Mouse (Mus musculus) limb, embryonic 12.5 days (tissue): ENCODE data around the gene Prps2. TPM values are rescaled to one million over a fixed set of nuclear protein-coding genes. Genes with fewer than 3 reads are reported as not detected.
"Not testable (repeated sequence)": the region's sequence is repeated elsewhere in the genome, so short reads cannot be mapped to it uniquely, and the experiment has no call there.

Source experiments
- ATAC-seq: fragments of 200-750 bp; cut with Nextera tagmentation; 2 replicates; pipeline ENCODE4 v1.8.0; 2017; ENCODE audit warnings: low read depth, moderate TSS enrichment; ENCODE audit not compliant: insufficient number of reproducible peaks, insufficient read depth, low FRiP score, low TSS enrichment
- H3K27ac ChIP-seq: fragments of 300-500 bp; sonication (generic); 2 replicates; pipeline ENCODE4 v1.5.1; 2016; ENCODE audit warnings: mild to moderate bottlenecking, moderate library complexity
- H3K27me3 ChIP-seq: fragments of 300-500 bp; sonication (generic); 2 replicates; pipeline ENCODE4 v1.6.1; 2016; ENCODE audit warnings: mild to moderate bottlenecking, moderate library complexity
- H3K36me3 ChIP-seq: fragments of 300-500 bp; sonication (generic); 2 replicates; pipeline ENCODE4 v1.6.1; 2016; ENCODE audit warnings: mild to moderate bottlenecking, moderate library complexity
- H3K4me1 ChIP-seq: fragments of 300-500 bp; sonication (generic); replicated peaks from 2 replicates; pipeline ENCODE4 v1.6.1; 2016
- H3K4me2 ChIP-seq: fragments of 300-500 bp; sonication (generic); 2 replicates; pipeline ENCODE4 v1.6.1; 2016; ENCODE audit warnings: mild to moderate bottlenecking, moderate library complexity
- H3K4me3 ChIP-seq: fragments of 300-500 bp; sonication (generic); replicated peaks from 2 replicates; pipeline ENCODE4 v1.5.1; 2016; ENCODE audit warnings: mild to moderate bottlenecking
- H3K9ac ChIP-seq: fragments of 300-500 bp; sonication (generic); replicated peaks from 2 replicates; pipeline ENCODE4 v1.6.1; 2016; ENCODE audit warnings: mild to moderate bottlenecking, moderate library complexity
- H3K9me3 ChIP-seq: fragments of 300-500 bp; sonication (generic); 2 replicates; pipeline ENCODE4 v1.6.1; 2016; ENCODE audit warnings: mild to moderate bottlenecking, moderate library complexity
- WGBS: fragments of 180-500 bp; shearing (Covaris S2); methylation state at CpG from one replicate; pipeline ENCODE4 v1.1.7; 2016; 5-methylcytosine and 5-hydroxymethylcytosine counted together
- polyA plus RNA-seq: library from polyadenylated mRNA; unstranded; fragments of >200 nt; fragmentation: Nextera tagmentation; extraction: Ambion mirVana; gene quantifications from 2 replicates; pipeline ENCODE4 v1.2.1, GENCODE M21; 2016

Prps2 gene
- 11.7 and 12.7 TPM in 2 replicates for polyA plus RNA-seq

DNA sequence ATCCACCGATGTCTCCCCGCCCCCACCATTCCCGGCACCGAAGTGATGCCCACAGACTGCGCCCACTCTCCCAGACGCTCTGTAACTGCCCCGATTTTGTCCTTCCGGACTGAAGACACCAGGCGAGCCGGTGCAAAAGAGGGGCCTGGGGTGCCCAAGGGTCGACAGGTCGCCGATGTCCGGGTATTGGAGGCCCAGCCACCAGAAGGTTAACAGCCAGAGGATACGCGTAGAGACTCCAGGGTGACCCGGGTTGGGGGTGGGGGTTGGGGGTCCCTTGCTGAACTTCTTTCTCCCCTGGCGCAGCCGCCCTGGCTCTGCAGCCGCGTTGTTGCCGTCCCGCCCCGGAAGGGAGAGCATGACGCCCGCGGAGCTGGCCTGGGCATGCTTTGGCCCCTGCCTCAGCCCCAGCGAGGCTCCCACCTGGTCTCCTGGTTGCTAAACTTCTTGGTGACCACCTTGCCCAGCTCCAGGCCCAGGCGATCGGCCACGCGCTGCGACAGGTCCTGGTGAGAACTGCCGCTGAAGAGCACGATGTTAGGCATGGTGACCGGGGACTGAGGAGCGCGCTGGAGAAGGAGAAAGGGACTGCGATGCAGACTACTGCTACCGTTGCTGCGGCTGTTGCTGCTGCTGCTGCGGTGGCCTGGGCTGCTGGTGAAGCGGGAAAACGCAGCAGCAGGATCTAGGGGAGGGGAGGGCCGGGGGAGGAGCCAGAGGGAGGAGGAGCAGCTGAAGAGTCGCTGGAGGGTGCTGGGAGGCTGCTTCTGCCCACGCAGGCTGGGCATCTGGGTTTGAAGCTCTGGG is at the start of gene Prps2:
Gene Prps2 (minus strand): TSS at position 703 of the 807 bp plus-strand sequence.
- Histone ChIP-seq H3K9me3 (no peaks in the 10 kb centered on the region), H3K4me2 (peak within 1 kb of the TSS; percentile 65), H3K27me3 (peaks cover 52% of the 10 kb centered on the region), H3K4me1 (no peaks in the 10 kb centered on the region), H3K27ac (0 out of 2 replicates have a peak within 1 kb of the TSS, but pooled peaks have one; percentile 53), H3K4me3 (peak within 1 kb of the TSS; percentile 56), H3K9ac (peak within 1 kb of the TSS; percentile 70), H3K36me3 (no peaks in the 10 kb centered on the region)
- peak; percentile 92 for ATAC-seq
- 23% methylated on average over 43 of the region's 47 CpGs for WGBS

DNA sequence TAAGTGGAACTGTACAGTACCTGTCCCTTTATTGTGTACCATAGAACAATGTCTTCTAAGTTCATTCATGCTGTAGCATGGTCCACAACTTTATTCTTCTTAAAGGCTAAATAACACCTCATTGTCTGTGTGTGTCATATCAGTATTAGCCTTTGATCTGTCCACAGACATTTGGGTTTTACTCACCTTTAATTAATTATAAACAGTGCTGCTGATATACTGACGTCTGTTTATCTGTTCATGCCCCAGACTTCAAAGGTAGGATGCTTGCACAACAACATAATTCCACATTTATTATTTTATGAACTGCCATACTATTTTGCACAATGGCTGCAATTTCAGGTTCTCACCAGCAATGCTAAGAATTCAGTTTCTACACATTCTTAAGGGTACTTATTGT is 35.1 kb upstream of the Prps2 start:
- WGBS, result 35% methylated on average over 1 of the region's 1 CpGs
- H3K4me1 ChIP-seq, result no peaks in the 10 kb centered on the region
- no peaks in the 10 kb centered on the region for H3K36me3 ChIP-seq
- peaks cover 15% of the 10 kb centered on the region for H3K27me3 ChIP-seq
- H3K9me3 ChIP-seq, result no peaks in the 10 kb centered on the region
- H3K9ac ChIP-seq, result no peak overlapping the region
- no peak overlapping the region for H3K27ac ChIP-seq
- ATAC-seq, result no peak
- no peak overlapping the region for H3K4me3 ChIP-seq
- no peak overlapping the region for H3K4me2 ChIP-seq

DNA sequence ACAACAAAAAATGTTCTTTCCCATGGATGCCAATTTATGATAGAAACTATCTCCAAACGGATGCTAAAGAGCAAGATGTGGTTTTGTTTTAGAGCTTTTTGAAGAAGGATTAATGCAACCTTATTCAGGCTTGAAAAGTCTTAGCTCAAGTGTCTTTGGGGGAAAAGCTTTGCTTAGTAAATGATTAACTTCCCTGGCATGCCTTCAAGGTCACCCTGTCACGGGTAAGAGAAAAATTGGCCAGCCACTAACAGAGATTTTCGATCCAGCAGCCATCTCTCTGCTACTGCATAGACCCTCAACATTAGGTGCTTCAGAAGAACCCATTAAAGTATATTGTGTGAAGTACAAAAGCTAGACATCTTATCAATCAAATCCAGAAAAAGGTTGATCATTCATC is 12.4 kb upstream of the Prps2 start:
- Histone ChIP-seq H3K27me3 (peaks cover 32% of the 10 kb centered on the region), H3K4me2 (no peak overlapping the region), H3K9me3 (no peaks in the 10 kb centered on the region), H3K36me3 (no peaks in the 10 kb centered on the region), H3K4me3 (no peak overlapping the region), H3K4me1 (no peaks in the 10 kb centered on the region), H3K27ac (no peak overlapping the region), H3K9ac (no peak overlapping the region)
- no peak for ATAC-seq
- 63% methylated on average over 3 of the region's 3 CpGs for WGBS

DNA sequence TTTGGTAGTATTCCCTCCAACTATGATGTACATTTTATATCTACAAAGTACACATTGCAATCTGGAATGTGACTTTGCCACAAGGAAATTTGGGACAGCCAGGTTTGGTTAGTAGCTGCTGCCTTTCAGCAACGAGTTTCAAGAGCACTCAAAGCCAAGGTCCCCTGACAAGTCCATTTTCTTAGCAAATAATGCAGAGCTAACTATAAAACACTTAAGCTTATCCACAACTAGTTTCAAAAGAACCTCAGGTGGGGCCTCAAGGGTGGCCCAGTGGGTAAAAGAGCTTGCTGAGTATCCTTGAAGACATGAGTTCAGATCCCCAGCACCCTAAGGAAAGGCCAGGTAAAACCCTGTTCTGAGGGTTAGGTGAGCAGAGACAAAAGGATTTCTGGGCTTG is 4.1 kb upstream of the Prps2 start:
- no peak overlapping the region for H3K4me3 ChIP-seq
- no peak for ATAC-seq
- WGBS, result 55% methylated on average over 1 of the region's 1 CpGs
- H3K27ac ChIP-seq, result no peak overlapping the region
- no peaks in the 10 kb centered on the region for H3K9me3 ChIP-seq
- no peaks in the 10 kb centered on the region for H3K36me3 ChIP-seq
- H3K4me1 ChIP-seq, result no peaks in the 10 kb centered on the region
- H3K4me2 ChIP-seq, result no peak overlapping the region
- peaks cover 35% of the 10 kb centered on the region for H3K27me3 ChIP-seq
- H3K9ac ChIP-seq, result no peak overlapping the region

DNA sequence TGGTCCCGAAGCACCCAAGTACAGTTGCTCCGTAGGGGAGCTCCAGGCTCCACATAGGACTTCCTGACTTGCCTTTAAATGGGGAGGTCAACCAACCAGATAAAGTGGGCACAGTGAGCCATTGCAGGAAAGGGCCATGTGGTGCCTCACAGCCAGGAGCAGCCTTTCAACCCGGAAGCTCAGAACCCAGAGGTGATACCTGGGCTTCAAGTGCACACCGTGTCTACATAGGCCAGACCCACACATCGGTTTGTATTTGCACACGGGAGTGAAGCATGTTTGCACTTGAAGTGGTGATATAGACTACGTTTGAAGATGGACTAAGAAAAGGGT is 271 bp upstream of the Prps2 start:
- H3K27ac ChIP-seq, result 0 out of 2 replicates have a peak overlapping the region, but pooled peaks have one; percentile 53
- no peaks in the 10 kb centered on the region for H3K4me1 ChIP-seq
- 0 out of 2 replicates have a peak, but pooled peaks have one; percentile 32 for ATAC-seq
- peak overlapping the region; percentile 65 for H3K4me2 ChIP-seq
- no peaks in the 10 kb centered on the region for H3K9me3 ChIP-seq
- peaks cover 49% of the 10 kb centered on the region for H3K27me3 ChIP-seq
- 54% methylated on average over 7 of the region's 7 CpGs for WGBS
- peak overlapping the region; percentile 70; the same call in 1 of the 2 replicates for H3K9ac ChIP-seq
- peak overlapping the region; percentile 56 for H3K4me3 ChIP-seq
- no peaks in the 10 kb centered on the region for H3K36me3 ChIP-seq

DNA sequence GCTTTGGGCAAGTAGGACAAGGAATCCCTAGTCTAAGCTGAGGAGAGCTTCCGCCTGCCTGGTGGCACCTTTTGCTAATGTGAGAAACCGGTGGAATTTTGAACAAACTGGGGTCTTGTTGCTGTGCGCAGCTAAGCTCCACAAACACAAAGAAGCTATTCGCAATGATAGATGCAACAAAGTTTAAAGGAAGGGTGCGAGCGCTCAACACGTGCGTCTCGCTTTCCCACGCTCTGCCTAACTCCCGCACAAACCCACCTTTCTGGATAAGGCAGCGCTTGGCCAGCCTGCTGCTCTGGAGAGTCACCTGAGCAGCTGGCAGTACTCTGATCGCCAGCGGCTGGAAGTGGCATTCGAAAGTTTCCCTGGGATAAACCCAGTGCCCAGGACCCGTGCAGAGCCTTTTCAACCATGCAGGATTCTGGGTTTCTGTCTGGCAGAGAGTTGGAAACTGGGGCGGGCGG is 934 bp downstream of the Prps2 start:
- ATAC-seq, result 0 out of 2 replicates have a peak, but pooled peaks have one; percentile 42
- Histone ChIP-seq H3K4me1 (no peaks in the 10 kb centered on the region), H3K4me2 (peak overlapping the region; percentile 65), H3K27ac (no peak overlapping the region), H3K27me3 (peaks cover 50% of the 10 kb centered on the region), H3K9ac (peak overlapping the region; percentile 70), H3K36me3 (no peaks in the 10 kb centered on the region), H3K9me3 (no peaks in the 10 kb centered on the region), H3K4me3 (peak overlapping the region; percentile 56)
- 20% methylated on average over 18 of the region's 18 CpGs for WGBS

DNA sequence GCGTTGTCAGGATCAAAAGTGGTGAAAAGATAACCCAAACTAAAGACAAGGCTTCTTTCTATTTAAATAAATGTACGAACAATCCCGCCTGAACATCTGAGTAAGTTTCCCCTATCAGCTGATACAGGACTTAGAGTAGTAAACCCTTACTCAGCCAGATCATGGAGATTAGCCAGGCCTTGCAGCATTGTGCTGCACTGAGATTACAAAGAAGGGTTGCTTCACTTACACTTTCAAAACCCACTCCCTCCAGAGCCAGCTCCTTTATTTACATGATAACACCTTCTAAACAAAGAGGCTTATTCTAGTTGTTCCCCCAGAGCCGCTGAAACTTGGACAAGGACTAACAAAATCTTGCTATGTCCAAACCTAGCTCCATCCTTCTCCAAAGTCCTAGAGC is 2.5 kb downstream of the Prps2 start:
- Histone ChIP-seq H3K4me1 (no peaks in the 10 kb centered on the region), H3K36me3 (no peaks in the 10 kb centered on the region), H3K4me3 (no peak overlapping the region), H3K27ac (no peak overlapping the region), H3K9ac (no peak overlapping the region), H3K4me2 (no peak overlapping the region), H3K9me3 (no peaks in the 10 kb centered on the region), H3K27me3 (peaks cover 47% of the 10 kb centered on the region)
- WGBS, result 72% methylated on average over 4 of the region's 4 CpGs
- no peak for ATAC-seq

DNA sequence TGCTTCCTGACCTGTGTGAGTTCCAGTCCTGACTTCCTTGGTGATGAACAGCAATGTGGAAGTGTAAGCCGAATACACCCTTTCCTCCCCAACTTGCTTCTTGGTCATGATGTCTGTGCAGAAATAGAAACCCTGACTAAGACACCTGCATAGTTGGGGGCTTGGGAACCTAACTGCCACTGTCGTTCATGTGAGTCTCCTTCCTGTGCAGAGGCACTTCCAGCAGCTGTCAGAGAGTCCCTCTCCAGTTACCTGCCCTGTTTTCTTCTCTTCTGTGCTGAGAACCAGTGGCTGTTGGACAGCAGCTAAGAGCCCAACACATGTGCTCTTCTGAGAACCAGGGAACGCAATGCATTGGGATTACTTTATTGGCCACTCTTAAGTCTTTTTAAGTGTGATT is 21.3 kb downstream of the Prps2 start:
- not testable (repeated sequence) for H3K9ac ChIP-seq, H3K4me2 ChIP-seq, H3K9me3 ChIP-seq, H3K4me1 ChIP-seq, ATAC-seq, H3K27ac ChIP-seq, H3K4me3 ChIP-seq, H3K36me3 ChIP-seq
- WGBS, result 90% methylated on average over 3 of the region's 3 CpGs
- peaks cover 39% of the 10 kb centered on the region for H3K27me3 ChIP-seq

DNA sequence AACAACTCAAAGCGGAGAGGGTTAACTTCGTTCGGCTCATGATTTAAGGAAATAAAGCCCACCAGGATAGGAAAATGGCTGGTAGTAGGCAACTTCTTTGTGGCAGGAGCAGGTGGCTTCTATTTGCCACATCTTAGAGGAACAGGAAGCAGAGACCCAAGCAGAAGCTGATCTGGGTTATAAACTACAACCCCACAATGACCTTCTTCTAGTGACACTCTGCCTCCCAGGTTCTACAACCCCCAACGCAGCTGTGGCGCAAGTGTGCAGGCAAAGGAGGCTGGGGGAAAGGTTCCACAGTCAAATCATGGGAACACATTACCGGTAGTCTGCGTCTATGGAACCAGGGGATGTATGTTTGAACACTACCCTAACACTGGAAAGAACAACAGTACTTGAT is 22.8 kb downstream of the Prps2 start:
- Histone ChIP-seq H3K9ac (no peak overlapping the region), H3K9me3 (no peaks in the 10 kb centered on the region), H3K4me1 (no peaks in the 10 kb centered on the region), H3K27me3 (peaks cover 39% of the 10 kb centered on the region), H3K4me3 (no peak overlapping the region), H3K36me3 (0 out of 2 replicates have a peak, but pooled peaks cover 5% of the 10 kb centered on the region), H3K4me2 (no peak overlapping the region), H3K27ac (no peak overlapping the region)
- 79% methylated on average over 7 of the region's 7 CpGs for WGBS
- ATAC-seq, result no peak

DNA sequence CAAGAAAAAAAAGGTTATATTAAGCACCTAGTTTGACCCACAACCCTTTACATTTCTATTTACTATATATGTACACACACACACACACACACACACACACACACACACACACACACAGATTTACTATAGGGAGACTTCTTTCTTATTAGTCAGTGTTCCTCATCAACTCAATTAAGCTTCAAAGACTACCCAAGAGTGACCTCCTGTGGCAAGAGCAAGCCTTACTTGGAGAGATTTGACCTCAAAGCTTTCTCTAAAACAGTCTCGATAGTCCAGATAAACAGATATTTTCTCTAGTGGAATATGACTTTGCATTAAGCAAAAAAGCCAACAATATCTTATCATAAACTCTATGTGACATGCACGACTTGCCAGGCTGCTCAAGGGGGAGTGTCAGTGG is 25.1 kb downstream of the Prps2 start:
- H3K9ac ChIP-seq, result no peak overlapping the region
- H3K27me3 ChIP-seq, result peaks cover 29% of the 10 kb centered on the region
- H3K4me1 ChIP-seq, result no peaks in the 10 kb centered on the region
- H3K9me3 ChIP-seq, result no peaks in the 10 kb centered on the region
- H3K27ac ChIP-seq, result no peak overlapping the region
- ATAC-seq, result no peak
- 78% methylated on average over 2 of the region's 2 CpGs for WGBS
- H3K4me3 ChIP-seq, result no peak overlapping the region
- H3K4me2 ChIP-seq, result no peak overlapping the region
- 0 out of 2 replicates have a peak, but pooled peaks cover 5% of the 10 kb centered on the region for H3K36me3 ChIP-seq

DNA sequence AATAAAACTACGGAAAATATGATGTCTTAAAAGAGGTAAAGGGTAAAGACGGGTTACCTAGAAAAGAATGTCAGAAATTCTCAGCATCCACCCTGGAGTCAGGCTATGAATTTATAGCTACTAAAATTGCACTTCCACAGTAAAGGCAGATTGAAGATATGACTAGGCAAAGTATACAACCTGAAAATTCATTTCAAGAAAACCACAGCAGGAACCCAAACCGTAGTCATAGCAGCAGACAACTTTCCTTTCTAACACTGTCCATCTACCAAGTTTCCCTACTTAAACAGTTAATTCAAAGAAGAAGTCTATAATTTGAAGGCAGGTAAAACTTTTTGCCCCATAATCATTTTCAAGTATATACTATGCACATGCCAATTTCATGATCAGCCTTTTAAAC is 26.6 kb downstream of the Prps2 start:
- no peak for ATAC-seq
- Histone ChIP-seq H3K4me2 (no peak overlapping the region), H3K4me3 (no peak overlapping the region), H3K4me1 (no peaks in the 10 kb centered on the region), H3K36me3 (no peaks in the 10 kb centered on the region), H3K27ac (no peak overlapping the region), H3K9ac (no peak overlapping the region), H3K27me3 (peaks cover 19% of the 10 kb centered on the region), H3K9me3 (no peaks in the 10 kb centered on the region)
- 79% methylated on average over 3 of the region's 3 CpGs for WGBS
